Mouse (Mus musculus) brain, embryonic 14.5 days (tissue): ENCODE data around the gene Triobp. TPM values are rescaled to one million over a fixed set of nuclear protein-coding genes. Genes with fewer than 3 reads are reported as not detected.
A peak's percentile ranks its signal among the peaks of the same experiment; 100 is the strongest.

ENCODE experiments used
- DNase-seq: peaks from one replicate; pipeline ENCODE4 v3.0.0-alpha.2; 2011; ENCODE audit warnings: low read depth
- CTCF ChIP-seq: fragments of 200-500 bp; IDR thresholded peaks from 2 replicates; pipeline ENCODE4 v1.5.1; 2012; ENCODE audit warnings: inconsistent platforms, mild to moderate bottlenecking, moderate library complexity, borderline replicate concordance; ENCODE audit not compliant: insufficient read depth, insufficient read length; ENCODE audit errors: extremely low read depth
- POLR2A ChIP-seq: fragments of 200-500 bp; IDR thresholded peaks from 2 replicates; pipeline ENCODE4 v1.6.1; 2012; ENCODE audit warnings: mild to moderate bottlenecking, inconsistent platforms, borderline replicate concordance; ENCODE audit not compliant: poor library complexity, insufficient read depth, insufficient read length, severe bottlenecking; ENCODE audit errors: extremely low read depth
- polyA plus RNA-seq: library from polyadenylated mRNA; depleted of rRNA; stranded (reverse); fragments of >200 nt; gene quantifications from 2 replicates; pipeline ENCODE4 v1.2.3, GENCODE M21; 2012

The Triobp gene
- polyA plus RNA-seq, 1 experiment: 74.5 TPM

DNA sequence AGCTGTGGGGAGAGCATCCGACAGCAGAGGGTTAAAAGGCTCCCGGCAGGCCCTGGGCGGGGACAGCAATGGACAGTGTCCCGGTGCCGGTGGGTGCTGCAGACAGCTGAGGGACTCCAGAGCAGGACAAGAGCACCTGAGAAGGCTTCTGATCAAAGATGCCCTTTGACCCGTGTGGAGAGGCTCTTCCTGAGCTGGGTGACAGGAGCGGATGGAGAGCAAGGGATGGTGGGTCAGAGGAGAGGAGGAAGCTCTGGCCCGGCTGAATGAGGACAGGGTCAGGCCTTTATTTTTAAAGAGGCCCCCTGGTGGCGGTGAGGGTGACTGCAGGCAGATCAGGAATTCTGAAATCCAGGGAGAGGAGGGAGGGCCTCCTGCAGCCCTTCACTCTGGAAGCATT, 4.9 kb upstream of the Triobp start:
- TF ChIP-seq POLR2A: no peak
- TF ChIP-seq CTCF: peak; percentile 87
- DNase-seq: peak; percentile 79

DNA sequence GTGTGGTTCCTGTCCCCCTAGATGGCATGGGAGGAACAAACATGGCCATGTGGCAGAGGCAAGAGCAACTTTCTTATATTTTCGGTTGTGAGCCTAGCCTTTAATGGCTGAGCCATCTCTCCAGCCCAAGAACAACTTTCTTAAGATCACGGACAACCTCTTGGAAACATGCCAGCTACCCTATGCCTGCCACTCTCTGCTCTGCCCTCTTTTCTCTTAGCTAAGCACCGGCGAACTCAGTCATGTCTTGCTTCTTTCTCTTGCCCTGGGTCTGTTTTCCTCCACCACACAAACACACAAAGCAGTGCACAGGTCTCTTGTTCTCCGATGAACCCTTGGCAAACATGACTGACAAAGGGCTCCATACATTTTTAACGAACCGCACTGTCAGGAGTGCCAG, 1.3 kb upstream of the Triobp start:
- no peak for TF ChIP-seq POLR2A
- no peak for TF ChIP-seq CTCF
- DNase-seq: peak; percentile 34

DNA sequence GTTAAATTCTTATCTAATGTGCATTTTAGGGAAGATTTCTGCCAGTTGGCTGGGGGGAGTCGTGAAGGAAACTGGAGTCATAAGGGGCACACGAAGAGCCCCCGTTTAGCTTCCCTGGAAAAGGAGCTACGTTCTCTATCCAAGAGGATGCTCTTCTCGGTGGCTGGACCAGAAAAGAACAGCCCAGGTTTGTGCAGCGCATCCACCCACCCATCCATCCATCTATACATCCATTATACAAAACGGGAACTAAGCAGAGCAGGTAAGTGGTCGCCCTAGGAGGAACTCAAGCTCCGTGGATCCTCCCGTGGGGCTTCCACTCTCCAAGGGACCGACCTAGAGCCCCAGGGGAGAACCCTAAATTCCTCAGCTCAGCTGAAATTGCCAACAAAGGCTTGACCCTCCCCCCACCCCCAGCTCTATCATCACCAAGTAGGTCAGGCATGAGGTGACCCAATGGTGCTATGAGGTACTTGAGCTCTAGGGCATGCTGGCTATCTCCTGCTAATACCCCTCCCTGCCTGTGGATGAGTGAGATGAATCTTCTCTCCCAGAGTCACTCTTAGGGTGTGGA, 715 bp downstream of the Triobp start:
- TF ChIP-seq POLR2A: no peak
- no peak for TF ChIP-seq CTCF
- DNase-seq: no peak

DNA sequence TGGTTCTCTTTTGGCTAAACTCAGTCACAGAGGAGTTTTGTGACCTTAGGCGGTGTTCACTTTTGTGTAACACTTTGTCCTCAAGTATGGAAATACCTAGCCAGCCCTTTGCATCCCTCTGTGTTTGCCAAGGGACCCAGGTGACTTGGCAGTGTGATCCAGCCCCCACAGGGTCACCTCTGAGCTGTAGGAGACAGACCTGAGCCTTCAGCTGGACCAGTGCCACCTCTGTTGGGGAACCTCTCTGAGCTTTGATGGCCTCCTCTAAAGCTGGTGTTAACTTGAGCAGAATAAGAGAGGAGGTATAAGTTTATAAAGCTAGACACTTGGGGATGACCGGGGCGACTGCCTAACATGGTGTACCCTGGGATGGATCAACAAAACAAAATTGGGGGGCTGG, 1.4 kb downstream of the Triobp start:
- DNase-seq: no peak
- no peak for TF ChIP-seq POLR2A
- no peak for TF ChIP-seq CTCF

DNA sequence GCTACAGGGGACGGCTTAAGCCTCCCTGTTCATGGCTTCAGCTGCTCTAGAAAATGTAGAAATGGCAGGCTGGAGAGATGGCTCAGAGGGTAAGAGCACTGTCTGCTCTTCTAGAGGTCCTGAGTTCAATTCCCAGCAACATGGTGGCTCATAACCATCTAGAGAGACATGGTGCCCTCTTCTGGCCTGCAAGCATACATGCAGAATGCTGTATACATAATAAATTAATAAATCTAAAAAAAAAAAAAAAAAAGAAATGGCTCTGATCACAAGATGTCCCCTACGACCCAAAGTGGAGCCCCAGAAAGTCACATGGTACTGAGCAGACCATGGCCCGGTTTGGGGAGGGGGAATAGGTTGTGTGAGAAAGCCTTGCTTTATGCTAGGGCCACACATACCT, 8.1 kb downstream of the Triobp start:
- TF ChIP-seq POLR2A (no peak), CTCF (no peak)
- no peak for DNase-seq

DNA sequence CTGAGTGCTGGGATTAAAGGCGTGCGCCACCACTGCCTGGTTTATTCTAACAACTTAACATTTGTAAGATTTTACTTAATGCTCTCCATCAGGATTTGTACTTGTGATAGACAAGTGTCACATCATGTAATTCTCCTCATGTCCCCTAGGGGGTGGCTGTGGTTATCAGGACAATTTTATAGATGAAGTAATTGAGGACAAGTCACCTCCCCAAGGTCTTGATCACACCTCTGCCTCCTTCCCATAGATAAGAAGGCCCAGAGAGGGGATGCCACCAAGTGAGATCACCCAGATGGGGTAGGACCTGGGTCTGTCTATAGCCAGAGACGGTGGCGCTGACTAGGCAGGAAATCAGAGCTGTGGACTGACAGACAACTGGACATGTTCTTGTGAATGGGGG, 8.8 kb downstream of the Triobp start:
- DNase-seq: no peak
- no peak for TF ChIP-seq POLR2A
- TF ChIP-seq CTCF: peak; percentile 17; the same call in 1 of the 2 replicates

DNA sequence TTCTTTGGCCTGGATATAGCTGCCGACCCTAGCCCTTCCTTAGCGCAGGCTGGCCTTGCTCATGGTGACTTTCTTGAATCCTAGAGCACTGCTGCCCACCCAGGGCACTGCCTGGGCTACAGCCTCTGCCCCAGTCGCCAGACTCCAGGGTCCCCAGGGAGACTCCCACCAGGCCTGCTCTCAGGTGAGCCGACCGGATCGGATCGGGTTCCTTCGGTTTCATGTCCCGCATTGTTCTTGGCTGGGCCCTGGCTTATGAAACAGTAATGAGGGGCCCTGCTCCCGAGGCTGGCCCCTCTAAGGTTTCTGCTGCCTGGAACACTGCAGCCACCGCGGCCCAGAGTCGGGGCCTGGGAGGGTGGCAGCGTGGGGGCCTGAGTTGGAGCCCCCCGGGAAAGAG, 9.5 kb downstream of the Triobp start:
- TF ChIP-seq POLR2A (no peak), CTCF (no peak)
- DNase-seq: no peak

DNA sequence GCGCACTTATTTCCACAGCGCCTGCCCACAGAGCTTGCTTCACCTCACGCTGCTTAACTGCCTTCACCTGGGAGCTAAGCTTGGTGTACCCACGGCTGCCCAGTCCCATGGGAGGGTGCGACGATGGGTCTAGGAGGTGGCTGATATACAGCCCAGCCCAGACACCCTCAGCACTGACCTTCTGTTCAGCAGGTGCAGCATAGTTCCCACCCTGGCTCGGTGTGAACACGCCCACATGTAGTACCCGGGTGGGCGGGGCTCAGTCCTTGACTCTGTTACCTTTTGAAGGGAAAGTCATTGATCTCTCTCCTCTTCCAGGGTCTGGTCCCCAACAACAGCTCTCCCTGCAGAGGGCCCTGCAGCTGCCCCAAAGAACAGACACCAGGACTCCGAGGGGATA, 12.0 kb downstream of the Triobp start:
- TF ChIP-seq CTCF: no peak
- TF ChIP-seq POLR2A: no peak
- DNase-seq: no peak

DNA sequence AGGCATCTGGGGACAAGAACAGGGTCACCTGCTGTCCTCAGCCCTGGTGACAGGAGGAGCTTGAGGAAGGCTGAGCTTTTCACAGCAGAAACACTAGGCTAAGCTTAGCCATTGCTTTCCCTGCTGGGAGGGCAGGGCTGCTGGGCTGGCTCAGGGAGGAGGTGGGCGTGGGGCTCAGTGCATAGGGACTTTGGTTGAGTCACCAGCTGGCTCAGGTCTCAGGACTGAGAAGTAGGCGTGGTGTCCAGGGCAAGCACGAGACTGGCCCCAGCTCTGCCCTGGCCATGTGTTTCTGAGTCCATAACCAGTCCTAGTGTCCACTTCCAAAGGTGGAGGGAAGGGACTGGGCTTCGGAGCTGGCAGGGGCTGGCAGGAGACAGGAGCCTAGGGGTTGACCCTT, 12.6 kb downstream of the Triobp start:
- no peak for DNase-seq
- TF ChIP-seq CTCF: no peak
- no peak for TF ChIP-seq POLR2A

DNA sequence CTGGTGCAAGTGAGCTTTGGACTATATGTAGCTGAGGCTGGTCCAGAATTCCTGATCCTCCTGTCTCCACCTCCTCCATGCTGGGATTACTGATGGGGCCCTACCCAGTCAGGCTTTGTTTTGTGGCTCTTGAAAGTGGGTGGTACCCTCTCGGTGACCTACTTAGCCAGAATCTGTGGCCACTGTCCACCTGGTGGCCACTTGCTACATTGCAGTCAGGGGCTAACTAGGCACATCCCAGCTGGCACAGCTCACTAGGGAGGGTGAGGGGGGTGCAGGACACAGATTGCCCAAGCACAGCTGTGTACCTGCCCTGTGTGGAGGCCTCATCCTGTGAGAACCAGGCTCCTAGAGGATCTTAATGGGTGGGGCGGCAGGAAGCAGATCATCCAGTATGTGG, 15.4 kb downstream of the Triobp start:
- TF ChIP-seq CTCF (peak; percentile 68; the same call in 1 of the 2 replicates), POLR2A (no peak)
- peak; percentile 61 for DNase-seq

DNA sequence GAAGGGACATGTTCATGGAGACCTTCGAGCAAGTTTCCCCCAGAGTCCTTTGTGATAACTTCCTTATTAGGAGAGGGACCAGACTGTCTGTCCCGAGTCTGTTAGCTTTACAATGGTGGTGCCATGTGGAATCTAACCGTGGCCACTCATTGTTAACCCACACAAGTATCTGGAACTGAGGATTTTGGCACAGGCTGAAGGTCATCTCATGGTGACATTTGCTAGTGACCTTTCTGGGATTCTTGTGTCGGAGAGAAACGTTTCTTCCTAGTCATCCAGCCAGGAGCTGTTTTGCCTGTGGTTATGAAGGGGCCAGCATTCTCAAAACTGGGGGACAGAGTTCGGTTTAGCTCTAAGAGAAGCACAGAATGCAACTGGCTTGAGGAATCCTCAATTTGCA, 24.1 kb downstream of the Triobp start:
- no peak for TF ChIP-seq CTCF
- TF ChIP-seq POLR2A: no peak

DNA sequence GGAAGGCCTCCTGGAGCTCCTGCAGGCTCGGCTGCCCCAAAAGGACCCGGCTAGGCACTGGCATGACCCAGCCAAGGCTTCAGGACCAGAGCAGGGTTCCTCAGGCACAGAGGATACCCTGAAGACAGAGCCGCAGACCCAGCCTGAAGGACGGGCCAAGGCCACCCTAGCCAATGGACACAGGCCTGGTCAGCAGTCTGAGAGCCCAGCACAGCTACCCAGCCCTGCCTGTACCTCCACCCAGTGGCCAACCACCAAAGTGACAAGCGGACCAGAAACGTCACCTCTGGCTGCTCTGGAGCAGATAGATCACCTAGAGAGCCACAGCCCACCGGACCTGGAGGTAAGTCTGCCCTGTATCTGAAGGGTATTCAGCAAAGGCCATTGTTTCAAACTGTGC, 26.4 kb downstream of the Triobp start:
- no peak for DNase-seq
- TF ChIP-seq POLR2A (no peak), CTCF (no peak)

More for the DNA sequence above, 24.1 kb downstream of the Triobp start:
- DNase-seq: no peak
